Mouse (Mus musculus) testis, adult 2 months (tissue): ENCODE measurements around the gene St8sia6.

Source experiments
- CTCF ChIP-seq: fragments of 200-500 bp; IDR thresholded peaks from 2 replicates; pipeline ENCODE4 v1.5.1; 2012; ENCODE audit warnings: low read depth, mild to moderate bottlenecking, inconsistent platforms, low read length, moderate library complexity; ENCODE audit not compliant: control insufficient read depth, insufficient read depth, insufficient replicate concordance
- POLR2A ChIP-seq: fragments of 200-500 bp; IDR thresholded peaks from 2 replicates; pipeline ENCODE4 v1.6.1; 2012; ENCODE audit warnings: low read depth, mild to moderate bottlenecking, inconsistent platforms, low read length, moderate library complexity; ENCODE audit not compliant: control insufficient read depth

GRCm38 (mm10) chr2:13794446-13794845, 582 bp upstream of the St8sia6 start:
- TF ChIP-seq CTCF: no peak
- no peak for TF ChIP-seq POLR2A
